Comparison of ENCODE assay signal across 25 mouse cellular contexts in genomic region chr16:65765976-65766375, GRCm38 (mm10). TPM values are rescaled to one million over a fixed set of nuclear protein-coding genes. Genes with fewer than 3 reads are reported as not detected.
"Had no signal": no experiment of that assay in that cellular context is flagged by ENCODE, and none has a peak within 500 bp of the region (broad histone marks: within the 10 kb centered on the region; RNA-seq: fewer than 3 reads in every experiment).

No protein-coding gene starts in this region.

- H3K27ac ChIP-seq: kidney, embryonic 15.5 days; left cerebral cortex, adult 2 months; limb, embryonic 13.5 days; liver, embryonic 12.5 days; liver, embryonic 15.5 days; lung, embryonic 15.5 days; macrophage; midbrain, embryonic 10.5 days; midbrain, embryonic 13.5 days; neural tube, embryonic 13.5 days had no signal

- H3K36me3 ChIP-seq: kidney, embryonic 15.5 days; limb, embryonic 13.5 days; liver, embryonic 12.5 days; liver, embryonic 15.5 days; lung, embryonic 15.5 days; midbrain, embryonic 10.5 days; midbrain, embryonic 13.5 days; neural tube, embryonic 13.5 days had no signal

- H3K4me3 ChIP-seq: kidney, embryonic 15.5 days; left cerebral cortex, adult 2 months; limb, embryonic 13.5 days; liver, embryonic 12.5 days; liver, embryonic 15.5 days; lung, embryonic 15.5 days; midbrain, embryonic 10.5 days; midbrain, embryonic 13.5 days; myocyte; neural tube, embryonic 13.5 days had no signal

- H3K9me3 ChIP-seq: kidney, embryonic 15.5 days; limb, embryonic 13.5 days; liver, embryonic 12.5 days; liver, embryonic 15.5 days; lung, embryonic 15.5 days; midbrain, embryonic 13.5 days; neural tube, embryonic 13.5 days had no signal

- H3K4me1 ChIP-seq: kidney, embryonic 15.5 days; limb, embryonic 13.5 days; liver, embryonic 12.5 days; liver, embryonic 15.5 days; lung, embryonic 15.5 days; midbrain, embryonic 10.5 days; midbrain, embryonic 13.5 days; neural tube, embryonic 13.5 days had no signal

- H3K4me2 ChIP-seq: kidney, embryonic 15.5 days; limb, embryonic 13.5 days; liver, embryonic 12.5 days; liver, embryonic 15.5 days; lung, embryonic 15.5 days; midbrain, embryonic 13.5 days; neural tube, embryonic 13.5 days had no signal

- ATAC-seq: liver, embryonic 12.5 days; midbrain, embryonic 13.5 days; midbrain, embryonic 16.5 days had no signal

- DNase-seq: kidney, adult 2 months; kidney, postnatal 10 days; kidney, postnatal 36 days; layer of hippocampus, postnatal 36 days; liver; lung, adult 18-20 months; lung, postnatal 10 days; retina, postnatal 1 day; thymus, adult 18-20 months; thymus, postnatal 36 days had no signal

- H3K27me3 ChIP-seq: kidney, embryonic 15.5 days; limb, embryonic 13.5 days; liver, embryonic 12.5 days; liver, embryonic 15.5 days; lung, embryonic 15.5 days; midbrain, embryonic 13.5 days; neural tube, embryonic 13.5 days had no signal

- H3K9ac ChIP-seq: kidney, embryonic 15.5 days; limb, embryonic 13.5 days; liver, embryonic 12.5 days; liver, embryonic 15.5 days; lung, embryonic 15.5 days; midbrain, embryonic 13.5 days; neural tube, embryonic 13.5 days had no signal

RNA-seq across cellular contexts. Expression of gene Vgll3, which starts 49.1 kb away (rescaled TPM):
- total RNA-seq: megakaryocyte, adult 5-6 weeks; monocyte, adult 5-6 weeks; neutrophil, adult 5-6 weeks had no signal
- polyA plus RNA-seq: macrophage had no signal
